Mouse (Mus musculus): ENCODE data around the gene Plxdc2. TPM values are rescaled to one million over a fixed set of nuclear protein-coding genes. Genes with fewer than 3 reads are reported as not detected.

Plxdc2 gene
- polyA plus RNA-seq, 1 experiment from 2014 or later = 3.1 TPM

DNA sequence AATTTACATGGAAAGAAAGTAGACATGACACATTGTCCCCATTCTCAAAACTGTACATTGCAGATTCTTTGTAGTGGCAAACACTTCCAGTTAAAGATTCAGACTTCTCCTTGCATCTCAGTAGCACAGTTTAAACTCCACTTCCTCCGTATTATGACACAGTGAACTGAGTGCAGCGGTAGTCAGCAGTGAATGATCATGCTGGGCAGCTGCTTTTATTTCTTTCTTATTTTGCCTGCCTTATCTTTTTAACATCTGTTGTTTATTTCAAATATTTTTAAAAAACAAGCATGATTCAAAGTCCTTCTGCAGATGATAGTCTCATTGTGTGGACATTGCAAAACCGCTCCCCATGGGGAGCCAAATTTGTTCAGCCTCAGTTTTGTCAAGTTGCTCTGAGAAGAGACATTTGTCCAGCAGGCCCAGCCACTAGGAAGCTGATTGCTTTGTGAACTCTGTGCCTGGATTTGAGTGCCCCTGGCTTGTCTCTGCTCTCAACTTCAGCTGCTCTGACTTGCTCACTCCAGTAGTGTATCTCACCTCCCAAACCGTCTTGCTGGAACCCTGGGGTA lies 9.8 kb downstream of the Plxdc2 start:
- Histone ChIP-seq H3K36me3 (no peaks in the 10 kb centered on the region), H3K27ac (no peak overlapping the region), H3K27me3 (replicated peaks) (no peaks in the 10 kb centered on the region), H3K4me1 (no peaks in the 10 kb centered on the region), H3K4me3 (no peak overlapping the region), H3K9ac (no peak overlapping the region), H3K4me2 (no peak overlapping the region), H3K9me3 (replicated peaks) (no peaks in the 10 kb centered on the region)
- WGBS (ENCODE audit: insufficient replicate concordance) = 40% methylated on average over 4 of the region's 4 CpGs
- ATAC-seq = no peak

DNA sequence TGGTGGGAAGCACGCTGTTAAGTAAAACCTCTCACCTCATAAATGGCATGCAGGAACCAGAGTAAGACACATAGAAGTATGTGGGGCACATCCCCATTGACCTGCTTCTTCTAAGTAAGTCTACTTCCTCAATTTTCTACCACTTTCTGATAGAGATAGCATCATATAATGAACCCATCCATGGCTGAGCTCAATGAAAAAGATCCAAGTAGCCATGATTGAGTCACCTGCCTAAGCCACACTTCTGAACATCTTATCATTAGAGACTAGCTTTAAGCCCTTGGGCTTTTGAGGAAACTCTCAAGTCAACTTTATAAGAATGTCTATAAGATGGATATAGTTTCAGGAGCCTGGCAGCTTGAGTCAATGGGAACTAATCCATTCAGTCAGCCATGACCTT lies 14.3 kb downstream of the Plxdc2 start:
- no peak overlapping the region for H3K9ac ChIP-seq
- H3K27me3 ChIP-seq (replicated peaks) = no peaks in the 10 kb centered on the region
- no peak overlapping the region for H3K4me3 ChIP-seq
- ATAC-seq = no peak
- no peak overlapping the region for H3K4me2 ChIP-seq
- no peaks in the 10 kb centered on the region for H3K36me3 ChIP-seq
- H3K9me3 ChIP-seq (replicated peaks) = no peaks in the 10 kb centered on the region
- no peaks in the 10 kb centered on the region for H3K4me1 ChIP-seq
- H3K27ac ChIP-seq = no peak overlapping the region
- 67% methylated on average over 1 of the region's 1 CpGs for WGBS (ENCODE audit: insufficient replicate concordance)

DNA sequence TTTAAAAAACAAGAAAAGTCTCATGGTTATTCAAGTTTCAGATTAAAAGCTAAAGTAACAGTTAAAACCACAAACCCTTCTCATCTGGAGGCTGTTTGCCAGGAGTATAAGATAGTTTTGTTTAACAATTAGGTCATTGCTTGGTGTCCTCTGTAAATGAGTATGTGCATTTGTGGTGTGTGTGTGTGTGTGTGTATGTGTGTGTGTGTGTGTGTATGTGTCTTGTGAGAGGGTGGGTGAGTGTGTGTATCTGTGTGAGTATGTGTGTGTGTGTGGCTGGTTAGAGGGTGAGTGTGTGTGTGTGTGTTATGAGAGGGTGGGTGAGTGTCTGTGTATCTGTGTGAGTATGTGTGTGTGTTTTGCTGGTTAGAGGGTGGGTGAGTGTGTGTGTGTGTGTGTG lies 18.2 kb downstream of the Plxdc2 start:
- Histone ChIP-seq H3K9ac (no peak overlapping the region), H3K27ac (no peak overlapping the region), H3K36me3 (no peaks in the 10 kb centered on the region), H3K27me3 (replicated peaks) (no peaks in the 10 kb centered on the region), H3K4me3 (no peak overlapping the region), H3K9me3 (replicated peaks) (no peaks in the 10 kb centered on the region), H3K4me1 (no peaks in the 10 kb centered on the region), H3K4me2 (no peak overlapping the region)
- ATAC-seq = no peak

DNA sequence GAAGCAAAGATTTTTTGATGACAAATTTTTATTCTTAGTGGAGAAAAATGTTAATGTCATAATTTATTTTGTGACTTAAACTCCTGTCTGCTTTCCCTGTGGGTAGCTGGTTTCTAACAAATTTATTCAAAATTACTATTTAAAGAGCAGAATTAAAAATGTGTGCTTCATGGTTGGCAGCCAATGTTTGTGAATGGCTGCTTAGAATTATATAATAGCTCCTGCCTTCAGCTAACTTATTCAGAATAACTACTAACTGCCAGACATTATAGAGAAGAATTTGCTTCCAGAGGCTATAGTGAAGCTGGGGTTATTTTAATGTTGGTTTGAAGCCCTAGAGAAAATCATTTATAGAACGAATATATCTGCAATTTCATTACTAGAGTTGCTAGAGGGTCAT lies 30.1 kb downstream of the Plxdc2 start:
- H3K9me3 ChIP-seq (replicated peaks) = no peaks in the 10 kb centered on the region
- whole genome bisulfite sequencing (ENCODE audit: insufficient replicate concordance) = 49% methylated on average over 1 of the region's 1 CpGs
- no peaks in the 10 kb centered on the region for H3K4me1 ChIP-seq
- H3K27me3 ChIP-seq (replicated peaks) = no peaks in the 10 kb centered on the region
- H3K36me3 ChIP-seq = no peaks in the 10 kb centered on the region
- H3K9ac ChIP-seq = no peak overlapping the region
- H3K4me3 ChIP-seq = no peak overlapping the region
- no peak overlapping the region for H3K27ac ChIP-seq
- ATAC-seq = no peak
- H3K4me2 ChIP-seq = no peak overlapping the region

DNA sequence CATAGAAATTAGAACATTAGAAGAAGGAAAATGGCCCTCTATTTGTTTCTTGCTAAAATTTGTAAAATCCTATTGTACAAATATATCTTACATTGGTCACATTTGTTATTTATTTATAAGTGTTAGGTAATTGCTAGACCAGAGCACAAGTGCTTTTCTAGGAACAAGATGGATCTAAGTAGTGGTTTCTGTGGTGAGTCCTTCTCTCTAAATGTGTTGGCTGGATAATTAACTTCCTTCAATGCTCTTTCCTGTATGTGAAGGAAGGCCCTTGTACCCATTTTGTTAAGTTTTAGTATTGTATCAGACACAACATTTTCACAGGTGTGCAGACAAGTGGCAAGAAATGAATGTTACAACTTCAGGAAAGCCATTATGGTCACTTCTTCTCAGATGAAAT lies 30.6 kb downstream of the Plxdc2 start:
- no peaks in the 10 kb centered on the region for H3K27me3 ChIP-seq (replicated peaks)
- no peak for ATAC-seq
- no peaks in the 10 kb centered on the region for H3K36me3 ChIP-seq
- H3K9me3 ChIP-seq (replicated peaks) = no peaks in the 10 kb centered on the region
- H3K9ac ChIP-seq = no peak overlapping the region
- no peaks in the 10 kb centered on the region for H3K4me1 ChIP-seq
- H3K4me2 ChIP-seq = no peak overlapping the region
- no peak overlapping the region for H3K4me3 ChIP-seq
- no peak overlapping the region for H3K27ac ChIP-seq

DNA sequence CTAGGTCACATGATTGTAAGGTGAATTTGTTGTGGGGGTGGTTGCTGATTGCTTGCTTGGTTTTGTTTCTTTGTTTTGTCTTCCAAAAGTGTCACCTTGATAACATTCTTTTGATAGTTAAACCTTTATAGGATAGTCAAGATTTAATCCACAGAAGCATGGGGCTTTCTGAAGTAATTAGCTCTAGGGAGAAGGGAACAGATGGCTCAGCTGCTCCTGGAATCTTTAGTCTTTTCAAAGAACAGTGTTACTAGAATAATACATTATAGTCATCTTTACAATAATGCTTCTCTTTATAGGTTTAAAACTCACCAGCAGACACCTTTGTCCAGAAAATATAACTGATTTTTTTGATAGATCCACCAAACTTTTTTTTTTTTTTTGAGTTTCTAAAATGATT lies 31.7 kb downstream of the Plxdc2 start:
- Histone ChIP-seq H3K27me3 (replicated peaks) (no peaks in the 10 kb centered on the region), H3K36me3 (no peaks in the 10 kb centered on the region), H3K4me2 (no peak overlapping the region), H3K27ac (no peak overlapping the region), H3K4me1 (no peaks in the 10 kb centered on the region), H3K9ac (no peak overlapping the region), H3K4me3 (no peak overlapping the region), H3K9me3 (replicated peaks) (no peaks in the 10 kb centered on the region)
- no peak for ATAC-seq

DNA sequence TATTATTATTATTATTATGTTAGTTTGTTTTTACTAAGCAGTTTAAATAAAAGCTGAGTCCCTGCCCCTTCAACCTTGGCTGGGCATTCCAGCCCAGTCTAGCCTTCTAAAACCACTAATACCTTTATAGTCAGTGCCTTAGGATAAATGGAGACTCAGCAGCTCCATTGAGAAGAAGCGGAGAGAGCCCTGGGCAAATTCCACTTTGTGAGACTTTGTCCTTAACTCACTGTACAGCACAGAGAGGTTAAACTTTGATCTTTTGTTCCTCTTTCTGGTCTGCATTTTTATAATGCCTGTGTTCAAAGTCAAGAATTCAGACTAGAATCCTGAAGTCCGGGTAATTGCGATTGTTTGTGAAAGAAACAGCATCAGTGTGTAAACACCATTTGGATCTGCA lies 41.4 kb downstream of the Plxdc2 start:
- Histone ChIP-seq H3K4me3 (no peak overlapping the region), H3K9me3 (replicated peaks) (no peaks in the 10 kb centered on the region), H3K4me1 (no peaks in the 10 kb centered on the region), H3K36me3 (no peaks in the 10 kb centered on the region), H3K27me3 (replicated peaks) (no peaks in the 10 kb centered on the region), H3K9ac (no peak overlapping the region), H3K4me2 (no peak overlapping the region), H3K27ac (no peak overlapping the region)
- no peak for ATAC-seq
- 83% methylated on average over 3 of the region's 3 CpGs for WGBS (ENCODE audit: insufficient replicate concordance)

DNA sequence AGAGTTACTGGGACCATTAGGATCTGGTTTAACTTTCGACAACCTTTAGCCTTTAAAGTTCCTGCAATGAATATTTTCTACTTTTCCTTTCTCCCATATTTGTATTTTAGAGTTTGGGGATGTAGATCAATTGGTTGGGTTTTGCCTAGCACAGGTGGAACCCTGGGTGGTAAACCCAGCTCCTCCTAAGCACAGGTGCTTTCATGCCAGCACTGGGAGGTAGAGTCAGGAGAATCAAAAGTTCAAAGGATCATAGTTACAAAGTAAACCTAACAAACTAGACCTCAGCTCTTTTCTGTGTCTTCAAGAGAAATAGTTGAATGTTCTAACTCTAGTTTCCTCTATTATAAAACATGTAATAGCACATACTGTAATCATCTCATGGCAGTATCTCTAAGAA lies 41.9 kb downstream of the Plxdc2 start:
- no peaks in the 10 kb centered on the region for H3K4me1 ChIP-seq
- no peaks in the 10 kb centered on the region for H3K9me3 ChIP-seq (replicated peaks)
- no peak for ATAC-seq
- H3K36me3 ChIP-seq = no peaks in the 10 kb centered on the region
- no peak overlapping the region for H3K27ac ChIP-seq
- no peaks in the 10 kb centered on the region for H3K27me3 ChIP-seq (replicated peaks)
- no peak overlapping the region for H3K9ac ChIP-seq
- no peak overlapping the region for H3K4me3 ChIP-seq
- WGBS (ENCODE audit: insufficient replicate concordance) = 71% methylated on average over 1 of the region's 1 CpGs
- no peak overlapping the region for H3K4me2 ChIP-seq

DNA sequence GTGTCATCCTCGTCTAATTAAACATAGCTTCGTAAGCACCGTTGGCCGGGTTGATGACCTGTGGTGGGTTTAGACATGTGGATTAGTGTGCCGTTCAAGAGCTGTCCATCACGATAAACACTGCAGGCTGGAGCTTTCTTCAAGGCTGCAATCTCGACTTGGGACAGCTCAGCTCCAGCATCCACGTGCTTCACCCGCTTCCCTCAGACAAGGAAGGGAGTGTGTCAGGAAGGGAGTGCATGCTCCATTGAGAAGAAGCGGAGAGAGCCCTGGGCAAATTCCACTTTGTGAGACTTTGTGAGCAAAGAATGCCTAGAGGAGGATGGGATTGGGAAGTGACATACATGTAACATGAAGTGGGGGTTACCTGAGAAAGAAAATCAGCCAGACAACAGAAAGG lies 42.8 kb downstream of the Plxdc2 start:
- no peaks in the 10 kb centered on the region for H3K4me1 ChIP-seq
- ATAC-seq = no peak
- WGBS (ENCODE audit: insufficient replicate concordance) = 70% methylated on average over 10 of the region's 10 CpGs
- no peaks in the 10 kb centered on the region for H3K36me3 ChIP-seq
- H3K4me3 ChIP-seq = no peak overlapping the region
- no peak overlapping the region for H3K9ac ChIP-seq
- H3K4me2 ChIP-seq = no peak overlapping the region
- H3K9me3 ChIP-seq (replicated peaks) = no peaks in the 10 kb centered on the region
- H3K27ac ChIP-seq = no peak overlapping the region
- H3K27me3 ChIP-seq (replicated peaks) = no peaks in the 10 kb centered on the region

DNA sequence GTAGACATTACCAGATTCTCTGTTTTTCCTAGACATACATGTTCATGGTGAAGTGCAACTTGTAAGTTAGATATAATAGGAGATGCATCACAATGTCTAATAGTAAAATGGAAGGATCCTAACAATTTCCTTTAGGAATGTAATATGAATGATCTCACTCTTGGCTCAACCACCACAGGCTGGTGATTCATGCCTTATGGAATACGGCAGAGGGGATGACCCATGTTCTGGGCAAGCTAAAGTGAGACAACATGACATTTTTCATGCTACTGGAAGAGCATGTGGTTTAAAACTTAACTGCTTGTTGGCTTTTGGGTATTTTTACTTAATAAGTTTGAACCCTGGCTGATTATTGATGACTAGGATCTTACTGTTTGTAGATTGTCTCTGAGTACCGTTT lies 50.4 kb downstream of the Plxdc2 start:
- H3K27ac ChIP-seq = no peak overlapping the region
- H3K36me3 ChIP-seq = no peaks in the 10 kb centered on the region
- H3K9me3 ChIP-seq (replicated peaks) = no peaks in the 10 kb centered on the region
- ATAC-seq = no peak
- H3K4me1 ChIP-seq = no peaks in the 10 kb centered on the region
- 58% methylated on average over 2 of the region's 2 CpGs for WGBS (ENCODE audit: insufficient replicate concordance)
- no peak overlapping the region for H3K9ac ChIP-seq
- H3K4me2 ChIP-seq = no peak overlapping the region
- H3K27me3 ChIP-seq (replicated peaks) = no peaks in the 10 kb centered on the region
- H3K4me3 ChIP-seq = no peak overlapping the region

DNA sequence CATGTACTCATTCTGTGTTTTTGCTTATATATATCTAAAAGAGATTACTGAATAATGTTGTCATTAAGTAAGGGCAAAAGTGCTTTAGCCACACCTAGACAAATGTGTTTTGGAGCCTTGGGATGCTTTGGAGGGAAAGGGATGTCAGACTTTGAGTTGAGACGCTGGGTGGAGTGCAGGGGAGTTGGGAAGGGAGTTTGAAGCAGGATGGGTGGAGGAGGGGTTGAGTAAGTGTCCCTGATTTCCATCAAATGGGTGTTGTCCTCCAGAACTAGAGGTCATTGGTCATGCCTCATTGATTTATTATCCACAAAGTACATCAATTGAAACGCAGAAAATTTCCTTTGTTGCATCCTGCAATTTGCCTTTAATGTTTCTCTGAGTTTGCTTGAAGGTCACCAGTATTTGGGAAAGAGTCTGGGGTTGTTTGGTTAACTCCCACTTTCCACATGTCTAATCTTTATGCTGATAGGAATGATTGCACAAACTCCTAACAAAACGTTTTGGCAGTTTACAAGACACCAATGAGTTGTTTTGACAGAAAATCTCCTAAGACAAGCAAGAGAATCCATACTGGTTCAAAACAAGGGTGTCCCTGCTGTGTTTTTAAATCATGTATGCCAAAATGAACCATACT lies 58.4 kb downstream of the Plxdc2 start:
- H3K4me3 ChIP-seq = no peak overlapping the region
- no peak overlapping the region for H3K27ac ChIP-seq
- H3K36me3 ChIP-seq = no peaks in the 10 kb centered on the region
- no peaks in the 10 kb centered on the region for H3K4me1 ChIP-seq
- no peak for ATAC-seq
- H3K27me3 ChIP-seq (replicated peaks) = no peaks in the 10 kb centered on the region
- no peaks in the 10 kb centered on the region for H3K9me3 ChIP-seq (replicated peaks)
- 36% methylated on average over 3 of the region's 3 CpGs for WGBS (ENCODE audit: insufficient replicate concordance)
- no peak overlapping the region for H3K4me2 ChIP-seq
- H3K9ac ChIP-seq = no peak overlapping the region

DNA sequence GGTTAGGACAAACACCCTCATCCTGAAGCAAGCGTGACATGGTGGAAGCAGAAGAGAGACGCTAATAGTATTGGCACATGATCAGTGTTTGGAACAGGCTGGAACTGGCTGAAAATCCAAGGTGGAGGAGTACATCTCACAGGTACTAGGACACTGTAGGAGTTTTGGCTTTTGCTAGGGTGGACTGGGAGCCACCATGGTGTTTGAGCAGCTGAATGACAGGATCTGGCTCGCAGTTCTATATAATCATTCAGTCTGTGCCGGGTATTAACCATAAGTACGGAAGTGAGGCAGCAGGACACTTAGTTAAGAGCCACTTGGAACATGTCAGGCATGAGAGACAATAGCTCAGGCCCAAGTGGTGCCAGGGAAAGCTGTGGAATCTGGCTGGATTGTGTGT lies 82.9 kb downstream of the Plxdc2 start:
- Histone ChIP-seq H3K4me2 (no peak overlapping the region), H3K27me3 (replicated peaks) (no peaks in the 10 kb centered on the region), H3K27ac (no peak overlapping the region), H3K36me3 (no peaks in the 10 kb centered on the region), H3K4me1 (no peaks in the 10 kb centered on the region), H3K9me3 (replicated peaks) (no peaks in the 10 kb centered on the region), H3K9ac (no peak overlapping the region), H3K4me3 (no peak overlapping the region)
- WGBS (ENCODE audit: insufficient replicate concordance) = 83% methylated on average over 5 of the region's 5 CpGs
- ATAC-seq = no peak

DNA sequence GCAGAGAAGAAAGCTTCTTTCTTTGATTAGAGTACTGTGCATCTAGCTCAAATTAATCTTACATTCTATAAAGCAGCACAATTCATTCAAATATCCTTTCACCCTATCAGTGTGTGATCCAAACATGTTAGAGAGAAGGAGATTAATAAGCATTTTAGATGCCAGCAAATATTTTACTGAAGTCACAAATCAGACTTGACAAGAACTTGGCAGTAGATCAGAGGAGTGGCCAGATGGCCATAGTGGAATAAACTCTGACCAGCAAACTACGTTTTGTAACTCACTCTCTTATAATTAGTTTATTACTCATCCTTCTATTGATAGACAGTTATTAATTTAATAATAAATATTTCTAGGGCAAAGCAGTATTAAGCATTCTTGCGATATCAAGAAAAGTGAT lies 86.5 kb downstream of the Plxdc2 start:
- Histone ChIP-seq H3K9me3 (replicated peaks) (no peaks in the 10 kb centered on the region), H3K4me3 (no peak overlapping the region), H3K9ac (no peak overlapping the region), H3K27ac (no peak overlapping the region), H3K4me2 (no peak overlapping the region), H3K4me1 (no peaks in the 10 kb centered on the region), H3K36me3 (no peaks in the 10 kb centered on the region), H3K27me3 (replicated peaks) (no peaks in the 10 kb centered on the region)
- no peak for ATAC-seq
- 70% methylated on average over 2 of the region's 2 CpGs for WGBS (ENCODE audit: insufficient replicate concordance)
